Mouse (Mus musculus) MEL (cell line): ENCODE results near the gene Osm.

Experiments
- CTCF ChIP-seq, 3 experiments: IDR thresholded peaks in 2 of 3; conservative IDR thresholded peaks in 1 of 3; 2 replicates each; pipeline ENCODE4 v1.5.1; 2011 to 2012; ENCODE audit warnings: low read length in 3 of 3, low read depth in 2 of 3, mild to moderate bottlenecking in 2 of 3, improper control_type of control experiment in 1 of 3, inconsistent platforms in 1 of 3, mixed read lengths in 1 of 3, moderate library complexity in 1 of 3; ENCODE audit not compliant: control insufficient read depth in 1 of 3, insufficient read depth in 1 of 3, poor library complexity in 1 of 3, severe bottlenecking in 1 of 3
- ETS1 ChIP-seq: IDR thresholded peaks from 2 replicates; pipeline ENCODE4 v1.6.1; 2012; ENCODE audit warnings: low read depth, mild to moderate bottlenecking, inconsistent platforms, low read length, improper control_type of control experiment, moderate library complexity
- JUND ChIP-seq: IDR thresholded peaks from 2 replicates; pipeline ENCODE4 v1.6.1; 2011; ENCODE audit warnings: low read depth, mild to moderate bottlenecking, improper control_type of control experiment, low read length
- POLR2A ChIP-seq, 2 experiments: IDR thresholded peaks; 2 replicates each; pipeline ENCODE4 v1.6.1; 2011 to 2012; ENCODE audit warnings: low read length in 2 of 2, mild to moderate bottlenecking in 2 of 2, control low read depth in 1 of 2, improper control_type of control experiment in 1 of 2, low read depth in 1 of 2, moderate library complexity in 1 of 2; ENCODE audit not compliant: control insufficient read depth in 1 of 2, insufficient read depth in 1 of 2, poor library complexity in 1 of 2
- UBTF ChIP-seq: IDR thresholded peaks from 2 replicates; pipeline ENCODE4 v1.6.1; 2012; ENCODE audit warnings: low read depth, mild to moderate bottlenecking, inconsistent platforms, low read length, improper control_type of control experiment, moderate library complexity, borderline replicate concordance; ENCODE audit not compliant: insufficient read depth
- ZC3H11A ChIP-seq: IDR thresholded peaks from 2 replicates; pipeline ENCODE4 v1.6.1; 2012; ENCODE audit warnings: low read depth, mild to moderate bottlenecking, inconsistent platforms, low read length, improper control_type of control experiment

GRCm38 (mm10) chr11:4202995-4203704, 33.1 kb upstream of the Osm start:
- TF ChIP-seq UBTF (no peak), POLR2A (IDR thresholded peaks at IDR 0.05; ENCODE audit: control insufficient read depth in 1 of 2, insufficient read depth in 1 of 2, low read depth in 1 of 2, low read length in 2 of 2, poor library complexity in 1 of 2) (no peak), ETS1 (peak; percentile 40), JUND (no peak), CTCF (IDR thresholded peaks at IDR 0.05 in 2 of 3, conservative IDR thresholded peaks at IDR 0.05 in 1 of 3; ENCODE audit: control insufficient read depth in 1 of 3, insufficient read depth in 1 of 3, low read depth in 2 of 3, low read length in 3 of 3, poor library complexity in 1 of 3, severe bottlenecking in 1 of 3) (no peak), ZC3H11A (no peak)
